Mouse (Mus musculus) limb, embryonic 10.5 days (tissue): ENCODE measurements around the gene Xxylt1. TPM values are rescaled to one million over a fixed set of nuclear protein-coding genes. Genes with fewer than 3 reads are reported as not detected.
A peak's percentile ranks its signal among the peaks of the same experiment; 100 is the strongest.

ENCODE experiments used
- DNase-seq: peaks from one replicate; pipeline ENCODE4 v3.0.0-alpha.2; 2017; ENCODE audit warnings: low spot score
- H3K27ac ChIP-seq: fragments of 300-500 bp; sonication (generic); 2 replicates; pipeline ENCODE4 v1.5.1; 2016; ENCODE audit warnings: mild to moderate bottlenecking
- H3K27me3 ChIP-seq: fragments of 300-500 bp; sonication (generic); 2 replicates; pipeline ENCODE4 v1.6.1; 2016; ENCODE audit warnings: low read depth, mild to moderate bottlenecking; ENCODE audit not compliant: poor library complexity, severe bottlenecking
- H3K36me3 ChIP-seq: fragments of 300-500 bp; sonication (generic); 2 replicates; pipeline ENCODE4 v1.6.1; 2016; ENCODE audit warnings: mild to moderate bottlenecking, moderate library complexity
- H3K4me1 ChIP-seq: fragments of 300-500 bp; sonication (generic); 2 replicates; pipeline ENCODE4 v1.6.1; 2016
- H3K4me3 ChIP-seq: fragments of 300-500 bp; sonication (generic); 2 replicates; pipeline ENCODE4 v1.5.1; 2016; ENCODE audit warnings: mild to moderate bottlenecking, moderate library complexity
- H3K9me3 ChIP-seq: fragments of 300-500 bp; sonication (generic); replicated peaks from 2 replicates; pipeline ENCODE4 v1.6.1; 2016; ENCODE audit warnings: mild to moderate bottlenecking
- WGBS: fragments of 180-500 bp; shearing (Covaris S2); methylation state at CpG from one replicate; pipeline ENCODE4 v1.1.7; 2016; 5-methylcytosine and 5-hydroxymethylcytosine counted together
- polyA plus RNA-seq: library from polyadenylated mRNA; unstranded; fragments of >200 nt; fragmentation: Nextera tagmentation; extraction: Ambion mirVana; gene quantifications from 2 replicates; pipeline ENCODE4 v1.2.1, GENCODE M21; 2016

The Xxylt1 gene
- polyA plus RNA-seq, 1 experiment from 2014 or later, result 16.6 TPM

- Histone ChIP-seq H3K4me1 (peaks cover 57% of the 10 kb centered on the region), H3K27ac (peak overlapping the region; percentile 63), H3K4me3 (no peak overlapping the region), H3K27me3 (no peaks in the 10 kb centered on the region), H3K9me3 (no peaks in the 10 kb centered on the region), H3K36me3 (0 out of 2 replicates have a peak, but pooled peaks cover 3% of the 10 kb centered on the region)
- 79% methylated on average over 4 of the region's 4 CpGs for WGBS
- no peak for DNase-seq
Measured at GRCm38 (mm10) chr16:31059730-31060129, 21.5 kb downstream of the Xxylt1 start.

GRCm38 (mm10) chr16:31052812-31053211, 28.4 kb downstream of the Xxylt1 start:
- no peak for DNase-seq
- 60% methylated on average over 6 of the region's 6 CpGs for WGBS
- peaks cover 34% of the 10 kb centered on the region for H3K4me1 ChIP-seq
- H3K9me3 ChIP-seq, result no peaks in the 10 kb centered on the region
- no peaks in the 10 kb centered on the region for H3K27me3 ChIP-seq
- no peaks in the 10 kb centered on the region for H3K36me3 ChIP-seq
- no peak overlapping the region for H3K4me3 ChIP-seq
- H3K27ac ChIP-seq, result no peak overlapping the region

- Histone ChIP-seq H3K36me3 (no peaks in the 10 kb centered on the region), H3K4me1 (peaks cover 39% of the 10 kb centered on the region), H3K27ac (peak overlapping the region; percentile 66), H3K27me3 (no peaks in the 10 kb centered on the region), H3K9me3 (no peaks in the 10 kb centered on the region), H3K4me3 (no peak overlapping the region)
- 63% methylated on average over 7 of the region's 7 CpGs for WGBS
- no peak for DNase-seq
Measured at GRCm38 (mm10) chr16:31052177-31052726, 29.0 kb downstream of the Xxylt1 start.

- Histone ChIP-seq H3K36me3 (no peaks in the 10 kb centered on the region), H3K27ac (no peak overlapping the region), H3K4me3 (no peak overlapping the region), H3K27me3 (no peaks in the 10 kb centered on the region), H3K9me3 (no peaks in the 10 kb centered on the region), H3K4me1 (peaks cover 38% of the 10 kb centered on the region)
- no peak for DNase-seq
- WGBS, result 91% methylated on average over 7 of the region's 7 CpGs
Measured at GRCm38 (mm10) chr16:31050701-31051100, 30.5 kb downstream of the Xxylt1 start.

- WGBS, result 70% methylated on average over 6 of the region's 6 CpGs
- H3K4me1 ChIP-seq, result peaks cover 38% of the 10 kb centered on the region
- no peaks in the 10 kb centered on the region for H3K36me3 ChIP-seq
- H3K9me3 ChIP-seq, result no peaks in the 10 kb centered on the region
- peak overlapping the region; percentile 8; the same call in 1 of the 2 replicates for H3K27ac ChIP-seq
- H3K27me3 ChIP-seq, result no peaks in the 10 kb centered on the region
- DNase-seq, result no peak
- H3K4me3 ChIP-seq, result no peak overlapping the region
Measured at GRCm38 (mm10) chr16:31048194-31048593, 33.0 kb downstream of the Xxylt1 start.

GRCm38 (mm10) chr16:31047186-31047898, 33.9 kb downstream of the Xxylt1 start:
- DNase-seq, result no peak
- WGBS, result 83% methylated on average over 10 of the region's 10 CpGs
- Histone ChIP-seq H3K36me3 (no peaks in the 10 kb centered on the region), H3K9me3 (no peaks in the 10 kb centered on the region), H3K27ac (no peak overlapping the region), H3K4me1 (peaks cover 31% of the 10 kb centered on the region), H3K27me3 (no peaks in the 10 kb centered on the region), H3K4me3 (no peak overlapping the region)

GRCm38 (mm10) chr16:31046217-31046659, 35.0 kb downstream of the Xxylt1 start:
- WGBS, result 76% methylated on average over 14 of the region's 14 CpGs
- no peak overlapping the region for H3K4me3 ChIP-seq
- no peak overlapping the region for H3K27ac ChIP-seq

GRCm38 (mm10) chr16:31045211-31045610, 36.0 kb downstream of the Xxylt1 start:
- Histone ChIP-seq H3K36me3 (0 out of 2 replicates have a peak, but pooled peaks cover 2% of the 10 kb centered on the region), H3K9me3 (no peaks in the 10 kb centered on the region), H3K27me3 (no peaks in the 10 kb centered on the region), H3K27ac (no peak overlapping the region), H3K4me3 (no peak overlapping the region), H3K4me1 (peaks cover 25% of the 10 kb centered on the region)
- WGBS, result 65% methylated on average over 5 of the region's 5 CpGs
- no peak for DNase-seq

More at GRCm38 (mm10) chr16:31046217-31046659, 35.0 kb downstream of the Xxylt1 start:
- Histone ChIP-seq H3K4me1 (peaks cover 21% of the 10 kb centered on the region), H3K36me3 (0 out of 2 replicates have a peak, but pooled peaks cover 2% of the 10 kb centered on the region), H3K9me3 (no peaks in the 10 kb centered on the region), H3K27me3 (no peaks in the 10 kb centered on the region)
- DNase-seq, result no peak

GRCm38 (mm10) chr16:31043136-31043535, 38.1 kb downstream of the Xxylt1 start:
- Histone ChIP-seq H3K36me3 (0 out of 2 replicates have a peak, but pooled peaks cover 2% of the 10 kb centered on the region), H3K9me3 (no peaks in the 10 kb centered on the region), H3K27ac (no peak overlapping the region), H3K4me1 (peaks cover 22% of the 10 kb centered on the region), H3K27me3 (no peaks in the 10 kb centered on the region), H3K4me3 (no peak overlapping the region)
- 93% methylated on average over 5 of the region's 5 CpGs for WGBS
- DNase-seq, result no peak

- Histone ChIP-seq H3K9me3 (no peaks in the 10 kb centered on the region), H3K4me3 (no peak overlapping the region), H3K36me3 (0 out of 2 replicates have a peak, but pooled peaks cover 2% of the 10 kb centered on the region), H3K27me3 (no peaks in the 10 kb centered on the region), H3K4me1 (peaks cover 12% of the 10 kb centered on the region), H3K27ac (no peak overlapping the region)
- no peak for DNase-seq
- 97% methylated on average over 2 of the region's 2 CpGs for WGBS
Measured at GRCm38 (mm10) chr16:31041566-31041965, 39.7 kb downstream of the Xxylt1 start.

- DNase-seq, result no peak
- peaks cover 15% of the 10 kb centered on the region for H3K4me1 ChIP-seq
- no peak overlapping the region for H3K4me3 ChIP-seq
- H3K27me3 ChIP-seq, result no peaks in the 10 kb centered on the region
- 0 out of 2 replicates have a peak, but pooled peaks cover 2% of the 10 kb centered on the region for H3K36me3 ChIP-seq
- no peak overlapping the region for H3K27ac ChIP-seq
- 89% methylated on average over 9 of the region's 9 CpGs for WGBS
- H3K9me3 ChIP-seq, result no peaks in the 10 kb centered on the region
Measured at GRCm38 (mm10) chr16:31039803-31040459, 41.3 kb downstream of the Xxylt1 start.

- DNase-seq, result no peak
- Histone ChIP-seq H3K36me3 (0 out of 2 replicates have a peak, but pooled peaks cover 2% of the 10 kb centered on the region), H3K4me1 (peaks cover 18% of the 10 kb centered on the region), H3K27me3 (no peaks in the 10 kb centered on the region), H3K27ac (no peak overlapping the region), H3K4me3 (no peak overlapping the region), H3K9me3 (no peaks in the 10 kb centered on the region)
- WGBS, result 87% methylated on average over 1 of the region's 1 CpGs
Measured at GRCm38 (mm10) chr16:31037431-31037830, 43.8 kb downstream of the Xxylt1 start.
